Mouse (Mus musculus) heart, postnatal 0 days (tissue): ENCODE results near the gene Kri1. TPM values are rescaled to one million over a fixed set of nuclear protein-coding genes. Genes with fewer than 3 reads are reported as not detected.

Experiments
- ATAC-seq: fragments of 200-750 bp; cut with Nextera tagmentation; 2 replicates; pipeline ENCODE4 v1.8.0; 2017; ENCODE audit warnings: low read depth, moderate number of reproducible peaks, moderate library complexity; ENCODE audit not compliant: insufficient read depth
- DNase-seq: peaks from one replicate; pipeline ENCODE4 v3.0.0-alpha.2; 2016; ENCODE audit warnings: low spot score
- H3K27ac ChIP-seq: fragments of 300-500 bp; sonication (generic); 2 replicates; pipeline ENCODE4 v1.5.1; 2014; ENCODE audit warnings: low read depth, mild to moderate bottlenecking
- H3K27me3 ChIP-seq: fragments of 300-500 bp; sonication (generic); 2 replicates; pipeline ENCODE4 v1.6.1; 2014; ENCODE audit warnings: low read length, mixed read lengths; ENCODE audit not compliant: control insufficient read depth, insufficient read depth
- H3K36me3 ChIP-seq: fragments of 300-500 bp; sonication (generic); replicated peaks from 2 replicates; pipeline ENCODE4 v1.6.1; 2014; ENCODE audit warnings: low read length, mixed read lengths; ENCODE audit not compliant: control insufficient read depth, insufficient read depth
- H3K4me1 ChIP-seq: fragments of 300-500 bp; sonication (generic); 2 replicates; pipeline ENCODE4 v1.6.1; 2014; ENCODE audit warnings: antibody characterized with exemption; ENCODE audit not compliant: control insufficient read depth, insufficient read depth
- H3K4me2 ChIP-seq: fragments of 300-500 bp; sonication (generic); 2 replicates; pipeline ENCODE4 v1.6.1; 2014; ENCODE audit warnings: low read depth, mild to moderate bottlenecking, low read length, moderate library complexity
- H3K4me3 ChIP-seq: fragments of 300-500 bp; sonication (generic); 2 replicates; pipeline ENCODE4 v1.5.1; 2014; ENCODE audit warnings: low read depth, low read length
- H3K9ac ChIP-seq: fragments of 300-500 bp; sonication (generic); replicated peaks from 2 replicates; pipeline ENCODE4 v1.6.1; 2014; ENCODE audit warnings: low read depth, low read length, mixed read lengths
- H3K9me3 ChIP-seq: fragments of 300-500 bp; sonication (generic); replicated peaks from 2 replicates; pipeline ENCODE4 v1.6.1; 2016; ENCODE audit warnings: low read length; ENCODE audit not compliant: control insufficient read depth
- CTCF ChIP-seq: IDR thresholded peaks from 2 replicates; pipeline ENCODE4 v1.5.1; 2016; ENCODE audit warnings: antibody characterized with exemption, control low read depth, low read depth
- EP300 ChIP-seq: IDR thresholded peaks from 2 replicates; pipeline ENCODE4 v1.6.1; 2016; ENCODE audit warnings: antibody characterized with exemption, low read depth
- WGBS: fragments of 180-500 bp; shearing (Covaris S2); extraction: QIAGEN DNeasy Blood & Tissue Kit; methylation state at CpG from one replicate; pipeline ENCODE4 v1.1.7; 2014; 5-methylcytosine and 5-hydroxymethylcytosine counted together
- polyA plus RNA-seq: library from polyadenylated mRNA; unstranded; fragments of >200 nt; fragmentation: Nextera tagmentation; extraction: Ambion mirVana; gene quantifications from 2 replicates; pipeline ENCODE4 v1.2.1, GENCODE M21; 2015
- total RNA-seq: library from RNA; depleted of rRNA; stranded (reverse); fragments of >200 nt; gene quantifications from 2 replicates; pipeline ENCODE4 v1.2.3, GENCODE M21; 2014; ENCODE audit warnings: low replicate concordance

Kri1 gene
- total and polyA plus RNA-seq, 2 experiments from 2014 or later = 9.1 to 16.3 TPM

GRCm38 (mm10) chr9:21254690-21255089 is 33.1 kb downstream of the Kri1 start:
- no peak for DNase-seq
- TF ChIP-seq CTCF = no peak
- TF ChIP-seq EP300 = no peak
- H3K4me1 ChIP-seq = no peaks in the 10 kb centered on the region
- H3K27ac ChIP-seq = no peak overlapping the region
- H3K4me3 ChIP-seq = no peak overlapping the region
- no peaks in the 10 kb centered on the region for H3K9me3 ChIP-seq
- H3K9ac ChIP-seq = no peak overlapping the region
- H3K4me2 ChIP-seq = no peak overlapping the region
- peaks cover 21% of the 10 kb centered on the region for H3K27me3 ChIP-seq
- no peak for ATAC-seq
- no peaks in the 10 kb centered on the region for H3K36me3 ChIP-seq

GRCm38 (mm10) chr9:21251116-21251735 is 36.5 kb downstream of the Kri1 start:
- TF ChIP-seq EP300 (no peak), CTCF (no peak)
- DNase-seq = no peak
- H3K9me3 ChIP-seq = no peaks in the 10 kb centered on the region
- ATAC-seq = no peak
- H3K4me2 ChIP-seq = no peak overlapping the region
- H3K4me3 ChIP-seq = no peak overlapping the region
- no peak overlapping the region for H3K27ac ChIP-seq
- peaks cover 51% of the 10 kb centered on the region for H3K27me3 ChIP-seq
- 64% methylated on average over 13 of the region's 13 CpGs for WGBS
- no peak overlapping the region for H3K9ac ChIP-seq
- H3K36me3 ChIP-seq = no peaks in the 10 kb centered on the region
- no peaks in the 10 kb centered on the region for H3K4me1 ChIP-seq

GRCm38 (mm10) chr9:21250509-21250908 is 37.3 kb downstream of the Kri1 start:
- ATAC-seq (no peak), DNase-seq (no peak)
- no peaks in the 10 kb centered on the region for H3K4me1 ChIP-seq
- 48% methylated on average over 2 of the region's 2 CpGs for WGBS
- no peak overlapping the region for H3K4me3 ChIP-seq
- H3K4me2 ChIP-seq = no peak overlapping the region
- peaks cover 58% of the 10 kb centered on the region for H3K27me3 ChIP-seq
- H3K9me3 ChIP-seq = no peaks in the 10 kb centered on the region
- H3K36me3 ChIP-seq = no peaks in the 10 kb centered on the region
- no peak overlapping the region for H3K27ac ChIP-seq
- H3K9ac ChIP-seq = no peak overlapping the region
- TF ChIP-seq CTCF = no peak
- TF ChIP-seq EP300 = no peak

- Histone ChIP-seq H3K36me3 (no peaks in the 10 kb centered on the region), H3K27me3 (peaks cover 64% of the 10 kb centered on the region), H3K4me3 (no peak overlapping the region), H3K4me2 (no peak overlapping the region), H3K9me3 (no peaks in the 10 kb centered on the region), H3K27ac (no peak overlapping the region), H3K4me1 (0 out of 2 replicates have a peak, but pooled peaks cover 2% of the 10 kb centered on the region), H3K9ac (no peak overlapping the region)
- no peak; the same call in 1 of the 2 replicates for ATAC-seq
- no peak for DNase-seq
- 32% methylated on average over 17 of the region's 17 CpGs for whole genome bisulfite sequencing
- TF ChIP-seq CTCF = no peak
- no peak for TF ChIP-seq EP300
Measured at GRCm38 (mm10) chr9:21249629-21250508, 37.9 kb downstream of the Kri1 start.

- ATAC-seq (no peak), DNase-seq (no peak)
- Histone ChIP-seq H3K4me2 (peak within 1 kb of the TSS; percentile 51), H3K4me3 (peak within 1 kb of the TSS; percentile 17), H3K9ac (no peak within 1 kb of the TSS), H3K36me3 (no peaks in the 10 kb centered on the region), H3K9me3 (no peaks in the 10 kb centered on the region), H3K27me3 (peaks cover 80% of the 10 kb centered on the region), H3K4me1 (peaks cover 13% of the 10 kb centered on the region), H3K27ac (no peak within 1 kb of the TSS)
- TF ChIP-seq EP300 (no peak), CTCF (no peak)
- WGBS = 3% methylated on average over 30 of the region's 30 CpGs
Measured at GRCm38 (mm10) chr9:21248326-21248725, 39.4 kb downstream of the Kri1 start, which contains the start of gene S1pr5. S1pr5 (minus strand) TSS chr9:21248443.
